Mouse (Mus musculus) kidney, adult 2 months (tissue): ENCODE measurements around the gene Map2k2.

Experiments used
- CTCF ChIP-seq: fragments of 200-500 bp; conservative IDR thresholded peaks from 2 replicates; pipeline ENCODE4 v1.5.1; 2011; ENCODE audit warnings: low read depth, mild to moderate bottlenecking, control low read depth, low read length, moderate library complexity, mixed read lengths; ENCODE audit not compliant: insufficient read depth, insufficient read length
- POLR2A ChIP-seq: fragments of 200-500 bp; IDR thresholded peaks from one replicate; pipeline ENCODE4 v1.6.1; 2011; ENCODE audit warnings: low read depth, low read length, control low read depth

- TF ChIP-seq CTCF (no peak), POLR2A (no peak)
Measured at GRCm38 (mm10) chr10:81122889-81123288, 17.2 kb downstream of the Map2k2 start.
